Mouse (Mus musculus): ENCODE measurements around the gene Hspa1l. TPM values are rescaled to one million over a fixed set of nuclear protein-coding genes. Genes with fewer than 3 reads are reported as not detected.
"Not testable (repeated sequence)": the region's sequence is repeated elsewhere in the genome, so short reads cannot be mapped to it uniquely, and the experiment has no call there.

Gene Hspa1l
- polyA plus RNA-seq, 1 experiment = 0.49 TPM

DNA sequence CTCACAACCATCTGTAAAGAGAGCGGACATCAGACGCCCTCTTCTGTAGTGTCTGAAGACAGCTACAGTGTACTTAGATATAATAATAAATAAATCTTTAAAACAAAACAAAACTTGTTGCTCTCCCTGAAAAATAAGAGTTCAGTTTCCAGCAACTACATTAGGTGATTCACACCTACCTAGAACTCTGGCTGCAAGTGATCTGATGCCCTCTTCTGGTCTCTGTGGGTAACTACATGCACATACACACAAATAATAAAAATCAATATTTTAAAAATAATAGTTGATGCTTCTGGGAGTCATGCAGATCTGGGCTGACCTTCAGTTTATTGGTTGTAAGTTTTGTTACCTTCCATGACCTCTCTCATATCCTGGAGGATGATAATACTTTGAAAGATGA is 11.7 kb downstream of the Hspa1l start:
- Histone ChIP-seq H3K27ac (ENCODE audit: insufficient read depth, low read length) (no peak overlapping the region), H3K4me1 (ENCODE audit: control insufficient read depth, insufficient read depth, low read length) (peaks cover 3% of the 10 kb centered on the region; the same call in 1 of the 2 replicates), H3K4me3 (replicated peaks; ENCODE audit: insufficient read depth, low read depth, low read length) (no peak overlapping the region), H3K27me3 (ENCODE audit: control insufficient read depth, insufficient read depth, low read length) (no peaks in the 10 kb centered on the region)
- no peak for TF ChIP-seq CTCF (IDR thresholded peaks at IDR 0.05; ENCODE audit: borderline replicate concordance, insufficient read depth, low read depth, low read length)
- no peak for TF ChIP-seq POLR2A (IDR thresholded peaks at IDR 0.05; ENCODE audit: borderline replicate concordance, insufficient read depth, low read length)
- WGBS = 70% methylated on average over 2 of the region's 2 CpGs
- peak in 1 of 2 experiments; percentile 29 for DNase-seq

DNA sequence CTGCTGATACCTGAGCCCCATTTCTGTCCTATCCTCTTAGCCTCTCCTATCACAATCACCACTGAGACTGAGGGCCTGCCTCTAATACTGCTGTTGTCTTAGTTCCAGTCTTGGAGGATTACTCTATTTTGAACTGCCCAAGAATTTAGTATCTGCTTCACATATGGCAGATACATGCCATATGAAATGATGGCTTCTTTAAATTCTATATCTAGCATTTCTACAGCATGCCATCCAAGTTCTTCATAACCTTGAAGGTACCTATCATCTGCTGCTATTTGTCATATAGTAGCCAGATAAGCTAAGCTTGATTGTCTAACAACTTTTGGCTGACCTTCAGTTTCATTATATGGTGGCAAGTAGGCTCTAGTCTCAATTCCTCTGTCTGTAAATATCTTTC is 22.2 kb downstream of the Hspa1l start:
- Histone ChIP-seq H3K27ac (ENCODE audit: insufficient read depth, low read length) (no peak overlapping the region), H3K4me3 (replicated peaks; ENCODE audit: insufficient read depth, low read depth, low read length) (no peak overlapping the region), H3K4me1 (ENCODE audit: control insufficient read depth, insufficient read depth, low read length) (no peaks in the 10 kb centered on the region), H3K27me3 (ENCODE audit: control insufficient read depth, insufficient read depth, low read length) (no peaks in the 10 kb centered on the region)
- no peak for TF ChIP-seq CTCF (IDR thresholded peaks at IDR 0.05; ENCODE audit: borderline replicate concordance, insufficient read depth, low read depth, low read length)
- TF ChIP-seq POLR2A (IDR thresholded peaks at IDR 0.05; ENCODE audit: borderline replicate concordance, insufficient read depth, low read length) = no peak
- no peak for DNase-seq

DNA sequence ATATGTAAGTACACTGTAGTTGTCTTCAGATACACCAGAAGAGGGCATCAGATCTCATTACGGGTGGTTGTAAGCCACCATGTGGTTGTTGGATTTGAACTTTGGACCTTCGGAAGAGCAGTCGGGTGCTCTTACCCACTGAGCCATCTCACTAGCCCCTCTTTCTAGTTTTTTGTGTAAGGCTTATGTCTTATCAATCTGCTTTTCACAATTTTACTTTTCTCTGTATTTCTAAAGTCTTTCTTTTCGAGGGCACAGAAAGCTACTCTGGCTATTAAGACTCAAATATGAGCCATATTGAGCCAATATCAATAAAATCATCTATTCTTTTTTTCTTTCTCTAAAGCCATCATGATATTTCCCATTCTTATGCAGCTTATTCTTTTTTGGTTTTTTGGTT is 22.7 kb downstream of the Hspa1l start:
- DNase-seq; H3K4me1 ChIP-seq (ENCODE audit: control insufficient read depth, insufficient read depth, low read length); H3K4me3 ChIP-seq (replicated peaks; ENCODE audit: insufficient read depth, low read depth, low read length); H3K27me3 ChIP-seq (ENCODE audit: control insufficient read depth, insufficient read depth, low read length); H3K27ac ChIP-seq (ENCODE audit: insufficient read depth, low read length): not testable (repeated sequence)
- WGBS = 80% methylated on average over 4 of the region's 4 CpGs

DNA sequence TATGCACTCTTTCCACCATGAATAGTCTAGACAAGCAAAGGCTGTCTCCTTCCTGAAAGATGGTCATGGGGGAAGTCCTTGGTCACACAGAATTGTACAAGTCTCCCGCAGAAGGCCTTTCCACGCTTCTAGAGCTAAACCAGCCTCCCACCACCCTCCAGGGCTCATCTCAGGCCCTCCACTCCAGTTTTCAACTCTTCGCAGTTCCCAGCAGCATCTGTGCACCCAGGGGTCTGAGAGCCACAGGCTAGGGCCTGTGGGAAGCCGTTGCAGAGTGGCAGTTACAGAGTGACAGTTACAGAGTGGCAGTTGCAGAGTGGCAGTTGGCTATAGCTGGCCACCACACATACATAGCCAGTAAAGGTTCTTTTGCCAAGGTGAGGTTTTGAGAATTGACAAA is 23.4 kb downstream of the Hspa1l start:
- H3K4me3 ChIP-seq (replicated peaks; ENCODE audit: insufficient read depth, low read depth, low read length); H3K27me3 ChIP-seq (ENCODE audit: control insufficient read depth, insufficient read depth, low read length); H3K4me1 ChIP-seq (ENCODE audit: control insufficient read depth, insufficient read depth, low read length); DNase-seq; H3K27ac ChIP-seq (ENCODE audit: insufficient read depth, low read length): not testable (repeated sequence)
- 87% methylated on average over 4 of the region's 4 CpGs for WGBS

DNA sequence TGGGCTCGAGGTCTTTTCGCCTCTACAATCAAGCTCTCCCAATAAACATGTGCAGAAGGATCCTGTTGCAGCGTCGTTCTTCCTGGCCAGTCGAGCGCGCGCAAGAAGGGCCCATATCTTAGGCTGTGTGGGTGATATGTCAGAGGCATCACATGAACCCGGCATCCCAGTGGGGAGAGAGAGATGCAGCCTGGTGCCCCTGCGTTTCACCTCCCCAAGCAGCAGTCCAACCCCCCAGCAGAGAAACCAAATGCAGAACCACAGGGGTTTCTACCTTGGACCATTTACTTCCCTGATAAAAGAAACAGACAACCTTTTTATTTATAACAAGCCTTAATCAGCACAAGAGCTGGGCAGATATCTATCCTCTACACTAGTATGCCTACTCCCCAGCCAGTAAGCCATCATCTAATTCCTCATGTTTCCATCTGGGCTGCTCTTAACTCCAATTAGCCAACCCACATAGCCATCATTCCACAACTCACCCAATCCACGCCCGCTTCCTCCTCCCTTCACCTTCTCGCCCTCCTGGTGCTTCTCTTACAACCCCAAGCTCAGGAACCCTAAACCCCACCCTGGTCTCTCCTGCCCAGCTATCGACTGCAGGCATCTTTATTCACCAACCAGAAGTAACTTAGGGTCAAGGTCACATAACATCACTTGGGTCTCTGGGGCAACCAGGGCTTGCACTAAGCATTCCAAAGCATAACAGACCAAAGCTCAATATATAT is 24.1 kb downstream of the Hspa1l start:
- TF ChIP-seq CTCF (IDR thresholded peaks at IDR 0.05; ENCODE audit: borderline replicate concordance, insufficient read depth, low read depth, low read length) = no peak
- no peak for TF ChIP-seq POLR2A (IDR thresholded peaks at IDR 0.05; ENCODE audit: borderline replicate concordance, insufficient read depth, low read length)
- WGBS = 84% methylated on average over 13 of the region's 14 CpGs
- Histone ChIP-seq H3K27ac (ENCODE audit: insufficient read depth, low read length) (no peak overlapping the region), H3K4me3 (replicated peaks; ENCODE audit: insufficient read depth, low read depth, low read length) (no peak overlapping the region), H3K27me3 (ENCODE audit: control insufficient read depth, insufficient read depth, low read length) (no peaks in the 10 kb centered on the region), H3K4me1 (ENCODE audit: control insufficient read depth, insufficient read depth, low read length) (no peaks in the 10 kb centered on the region)
- no peak for DNase-seq

DNA sequence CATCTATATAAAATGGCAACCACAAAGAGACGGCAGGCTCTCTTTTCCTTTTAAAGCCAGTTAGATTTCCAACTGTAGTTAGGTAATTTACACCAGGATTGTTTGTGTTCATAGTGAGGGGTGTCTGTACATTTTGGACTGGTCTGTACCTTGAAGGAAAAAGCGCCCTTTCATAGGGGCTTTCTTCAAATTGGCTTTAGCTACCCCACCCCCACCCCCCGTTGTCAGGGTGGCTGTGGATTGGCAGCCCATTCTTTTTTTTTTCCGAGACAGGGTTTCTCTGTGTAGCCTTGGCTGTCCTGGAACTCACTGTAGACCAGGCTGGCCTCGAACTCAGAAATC is 24.6 kb downstream of the Hspa1l start:
- 78% methylated on average over 5 of the region's 5 CpGs for WGBS
- no peaks in the 10 kb centered on the region for H3K4me1 ChIP-seq (ENCODE audit: control insufficient read depth, insufficient read depth, low read length)
- no peak overlapping the region for H3K27ac ChIP-seq (ENCODE audit: insufficient read depth, low read length)
- no peak overlapping the region for H3K4me3 ChIP-seq (replicated peaks; ENCODE audit: insufficient read depth, low read depth, low read length)
- DNase-seq = no peak
- no peaks in the 10 kb centered on the region for H3K27me3 ChIP-seq (ENCODE audit: control insufficient read depth, insufficient read depth, low read length)
- TF ChIP-seq POLR2A (IDR thresholded peaks at IDR 0.05; ENCODE audit: borderline replicate concordance, insufficient read depth, low read length) (no peak), CTCF (IDR thresholded peaks at IDR 0.05; ENCODE audit: borderline replicate concordance, insufficient read depth, low read depth, low read length) (no peak)

DNA sequence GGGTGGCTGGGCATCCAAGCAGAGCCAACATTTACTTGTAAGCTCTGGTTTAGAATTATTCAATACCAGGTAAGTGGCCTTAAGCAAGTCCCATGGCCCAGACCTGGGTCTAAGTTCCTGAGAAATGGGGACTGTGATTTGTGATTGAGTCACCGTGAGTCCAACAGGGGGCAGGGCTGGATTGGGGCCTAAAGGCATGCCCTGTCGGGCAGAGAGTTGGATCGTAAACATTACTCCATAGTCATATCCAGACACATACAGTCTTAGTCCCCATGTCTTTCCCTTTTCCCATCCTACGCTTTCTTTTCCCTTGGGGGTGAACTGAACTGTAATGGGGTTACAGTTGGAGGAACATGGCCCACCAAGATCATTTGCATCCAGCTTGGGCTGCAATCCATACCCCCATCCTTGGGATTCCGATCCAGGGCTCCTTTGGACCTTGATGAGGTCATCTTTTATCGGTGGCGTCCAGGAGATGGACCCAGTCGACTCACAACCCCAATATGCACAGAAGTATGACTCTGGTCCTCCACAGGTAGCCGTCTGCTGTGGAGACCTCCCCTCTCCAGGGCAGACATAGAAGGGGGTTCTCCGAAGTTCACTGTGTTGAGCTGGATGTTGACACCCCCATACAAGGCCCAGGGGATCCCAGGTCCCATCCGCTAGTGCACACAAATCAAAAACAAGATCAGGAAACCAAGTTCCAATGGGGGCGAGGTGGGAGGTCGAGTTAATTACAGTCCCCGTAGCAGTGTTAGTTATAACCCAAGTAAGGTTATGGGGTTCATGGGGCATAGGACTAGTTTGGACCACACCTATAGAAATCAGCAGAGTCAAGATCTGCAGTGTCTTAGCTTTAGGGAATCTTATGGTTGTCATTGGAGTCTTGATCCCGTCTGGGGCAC is 26.3 kb downstream of the Hspa1l start:
- Histone ChIP-seq H3K4me1 (ENCODE audit: control insufficient read depth, insufficient read depth, low read length) (peaks cover 6% of the 10 kb centered on the region), H3K27ac (ENCODE audit: insufficient read depth, low read length) (no peak overlapping the region), H3K4me3 (replicated peaks; ENCODE audit: insufficient read depth, low read depth, low read length) (no peak overlapping the region), H3K27me3 (ENCODE audit: control insufficient read depth, insufficient read depth, low read length) (no peaks in the 10 kb centered on the region)
- TF ChIP-seq POLR2A (IDR thresholded peaks at IDR 0.05; ENCODE audit: borderline replicate concordance, insufficient read depth, low read length) (no peak), CTCF (IDR thresholded peaks at IDR 0.05; ENCODE audit: borderline replicate concordance, insufficient read depth, low read depth, low read length) (no peak)
- DNase-seq = no peak
- WGBS = 85% methylated on average over 15 of the region's 15 CpGs

DNA sequence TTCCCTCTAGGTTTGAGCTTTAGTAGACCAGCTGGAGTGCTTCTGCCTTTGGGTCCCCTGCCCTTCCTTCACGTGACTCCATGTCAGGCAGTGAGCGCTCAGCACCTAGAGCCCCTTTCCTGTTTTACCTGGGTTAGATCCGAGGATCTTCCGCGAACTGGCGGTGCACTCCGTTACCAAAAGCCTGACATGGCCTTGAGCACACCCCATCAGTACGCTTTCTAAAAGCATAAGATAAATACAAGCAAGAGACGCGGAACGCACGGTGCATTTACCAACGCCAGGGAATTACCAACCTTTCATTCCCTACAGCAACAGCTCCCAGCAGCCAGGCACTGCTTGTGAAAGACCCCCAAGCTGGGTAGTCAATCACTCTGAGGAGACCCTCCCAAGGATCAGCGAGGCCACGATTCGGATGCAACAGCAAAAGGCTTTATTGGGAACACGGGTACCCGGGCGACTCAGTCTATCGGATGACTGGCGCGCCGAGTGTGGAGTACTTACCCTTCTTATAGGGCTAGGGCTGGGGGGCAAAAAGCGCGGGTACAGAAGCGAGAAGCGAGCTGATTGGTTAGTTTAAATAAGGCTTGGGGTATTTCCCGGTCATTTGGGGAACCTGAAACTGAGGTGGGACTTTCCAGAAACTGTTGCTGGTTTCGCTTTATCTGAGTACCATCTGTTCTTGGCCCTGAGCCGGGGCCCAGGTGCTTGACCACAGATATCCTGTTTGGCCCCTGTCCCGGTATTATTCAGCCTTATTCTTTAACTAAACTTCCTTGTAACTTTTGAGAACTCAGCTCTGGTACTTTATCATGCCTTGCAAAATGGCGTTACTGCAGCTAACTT is 27.6 kb downstream of the Hspa1l start:
- WGBS = 9% methylated on average over 29 of the region's 32 CpGs

More for the DNA sequence above, 27.6 kb downstream of the Hspa1l start:
- not testable (repeated sequence) for H3K27me3 ChIP-seq (ENCODE audit: control insufficient read depth, insufficient read depth, low read length); H3K4me1 ChIP-seq (ENCODE audit: control insufficient read depth, insufficient read depth, low read length); DNase-seq
- Histone ChIP-seq H3K27ac (ENCODE audit: insufficient read depth, low read length) (0 out of 2 replicates have a peak overlapping the region, but pooled peaks have one; percentile 99), H3K4me3 (replicated peaks; ENCODE audit: insufficient read depth, low read depth, low read length) (peak overlapping the region; percentile 61)
